Mouse (Mus musculus): ENCODE measurements around the gene Dhx40.

Dhx40 gene

DNA sequence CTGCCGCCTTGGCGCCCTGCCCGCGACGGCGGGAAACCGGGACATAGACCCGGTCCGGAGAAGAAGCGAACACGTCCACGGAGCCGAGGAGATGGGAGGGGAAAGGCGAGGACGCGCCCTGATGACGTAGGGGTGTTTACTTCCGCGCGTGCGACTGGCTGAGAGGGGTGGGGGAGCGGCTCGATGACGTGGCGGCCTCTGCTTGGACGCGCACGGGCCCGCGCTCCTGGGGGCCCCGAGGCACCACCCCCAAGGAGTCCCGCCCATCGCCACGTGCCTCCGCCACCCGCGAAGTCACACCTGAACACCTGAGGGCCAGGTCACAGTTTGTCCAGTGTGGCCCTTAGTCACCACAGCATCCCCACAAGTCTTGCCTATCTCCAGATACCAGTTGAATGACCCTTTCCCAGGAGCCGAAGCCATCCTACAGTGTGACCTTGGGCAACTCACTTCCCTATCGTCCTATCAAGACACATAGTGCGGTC, at the start of gene Dhx40:
Gene Dhx40, minus strand, starts transcription at position 242 of the 485 bp plus-strand sequence.
- peak; percentile 89 for DNase-seq

- peak; percentile 71 for DNase-seq
Measured at GRCm38 (mm10) chr11:86855639-86856425, 48.3 kb upstream of the Dhx40 start.

DNA sequence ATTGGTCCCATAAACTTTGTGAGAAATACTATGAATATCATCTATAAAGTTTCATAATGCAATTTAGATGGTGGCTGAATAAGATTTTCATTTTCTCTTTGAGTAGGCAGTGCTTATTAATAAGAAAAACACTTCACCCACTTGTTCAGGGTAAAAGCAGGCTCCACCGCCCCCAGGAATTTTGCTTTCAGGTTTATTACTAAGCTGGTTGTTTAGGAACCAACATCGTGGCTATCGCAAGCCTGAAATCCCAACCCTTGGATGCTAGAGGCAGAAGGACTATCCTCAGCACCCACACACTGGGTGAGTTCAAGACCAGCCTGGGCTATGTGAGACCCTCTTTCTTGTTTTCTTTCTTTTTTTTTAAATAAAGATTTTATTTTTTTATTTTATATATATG, 45.5 kb upstream of the Dhx40 start:
- DNase-seq, result no peak

GRCm38 (mm10) chr11:86852534-86853054, 45.0 kb upstream of the Dhx40 start:
- DNase-seq, result peak; percentile 47

GRCm38 (mm10) chr11:86851714-86852533, 44.4 kb upstream of the Dhx40 start:
- no peak for DNase-seq

DNA sequence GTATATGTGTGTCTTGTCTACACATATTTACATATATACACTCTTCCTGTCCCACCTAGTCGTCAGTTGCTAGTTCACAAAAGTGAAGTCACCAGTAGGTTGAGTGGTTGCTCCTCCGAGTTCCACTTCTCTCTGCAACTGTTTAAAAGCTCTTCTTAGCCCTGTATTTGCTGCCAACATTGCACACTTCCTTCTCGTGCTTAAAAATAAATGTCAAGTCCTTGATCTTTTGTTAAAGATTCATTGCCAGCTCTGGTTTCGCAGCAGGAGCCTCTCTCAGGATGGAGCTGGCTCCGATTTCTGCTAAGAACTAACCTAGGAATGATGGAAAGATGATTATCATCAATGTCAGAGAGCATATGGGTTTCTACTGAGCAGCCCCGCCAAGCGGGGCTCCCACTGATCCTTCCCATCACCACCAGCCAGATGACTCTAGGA, 43.7 kb upstream of the Dhx40 start:
- DNase-seq, result peak; percentile 87

DNA sequence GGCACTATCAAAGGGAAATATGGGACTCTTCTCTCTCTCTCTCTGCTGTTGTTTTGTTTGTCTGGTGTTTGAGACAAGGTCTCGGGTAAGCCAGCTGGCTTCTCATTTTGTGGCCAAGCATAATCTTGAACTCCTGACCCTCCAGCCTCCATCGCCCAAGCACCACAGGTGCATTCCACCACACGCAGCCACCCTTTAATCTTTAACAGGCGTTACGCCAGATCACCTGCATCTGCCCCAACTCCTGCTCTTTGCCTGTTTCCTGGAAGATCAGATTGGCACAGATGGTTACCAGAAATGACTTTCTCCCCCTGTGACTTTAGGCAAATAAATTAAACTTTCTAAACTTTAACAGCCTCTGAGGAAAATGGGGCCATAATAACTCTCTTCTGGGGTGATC, 36.3 kb upstream of the Dhx40 start:
- DNase-seq, result no peak

GRCm38 (mm10) chr11:86841261-86841660, 33.7 kb upstream of the Dhx40 start:
- no peak for DNase-seq

- no peak for DNase-seq
Measured at GRCm38 (mm10) chr11:86840511-86841154, 33.1 kb upstream of the Dhx40 start.

GRCm38 (mm10) chr11:86839716-86840447, 32.3 kb upstream of the Dhx40 start:
- DNase-seq, result no peak

DNA sequence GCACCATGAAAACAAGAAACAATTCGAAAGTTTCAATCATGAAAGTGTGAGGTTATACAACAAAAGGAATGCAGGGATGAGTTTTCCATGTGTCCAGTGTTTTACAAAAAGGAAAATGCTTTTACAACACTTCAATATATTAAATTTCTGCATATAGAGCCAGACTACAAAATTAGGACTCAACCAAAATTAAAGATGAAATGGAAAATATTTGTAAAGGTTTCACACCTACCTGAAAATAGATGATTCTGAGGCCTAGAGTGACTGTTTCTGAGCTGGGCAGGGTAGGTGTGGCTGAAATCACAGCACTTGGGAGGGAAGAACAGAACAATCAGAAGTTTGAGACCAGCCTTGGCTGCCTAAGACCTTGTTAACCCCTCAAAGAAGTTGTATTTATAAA, 31.2 kb upstream of the Dhx40 start:
- no peak for DNase-seq

GRCm38 (mm10) chr11:86836366-86836765, 28.8 kb upstream of the Dhx40 start:
- DNase-seq, result peak; percentile 48

DNA sequence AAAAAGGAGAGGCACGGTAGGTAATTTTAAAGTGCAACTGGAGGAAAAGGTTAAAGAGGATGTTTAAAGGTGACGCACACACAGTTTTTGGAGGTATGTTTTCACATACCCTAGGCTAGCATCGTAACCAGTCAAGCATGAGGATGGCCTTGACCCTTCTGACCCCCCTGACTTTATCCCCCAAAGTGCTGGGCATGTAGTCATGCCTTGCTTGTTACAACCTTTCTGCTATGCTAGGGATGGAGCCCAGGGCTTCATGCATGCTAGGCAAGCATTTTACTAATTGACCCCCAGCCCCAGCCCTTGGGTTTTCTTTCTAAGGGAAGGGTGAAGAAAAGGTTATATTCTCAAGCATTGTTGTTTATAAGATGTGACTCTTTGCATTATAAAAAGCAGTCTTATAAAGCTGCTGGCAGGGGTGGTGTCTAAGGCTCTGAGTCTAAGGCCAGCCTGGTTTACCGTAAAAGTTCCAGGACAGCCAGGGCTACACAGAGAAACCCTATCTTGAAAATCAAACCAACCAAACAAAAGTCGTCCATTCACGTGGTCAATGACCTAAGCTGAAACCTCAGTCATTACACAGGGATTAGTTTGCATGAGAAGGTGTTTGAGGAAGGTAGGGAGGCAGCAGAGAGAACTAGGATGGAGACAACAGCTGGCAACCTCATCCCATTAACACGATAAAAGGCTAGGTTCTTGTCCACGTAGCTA, 27.2 kb upstream of the Dhx40 start:
- no peak for DNase-seq

GRCm38 (mm10) chr11:86834050-86834449, 26.5 kb upstream of the Dhx40 start:
- DNase-seq, result peak; percentile 16

GRCm38 (mm10) chr11:86833153-86833552, 25.6 kb upstream of the Dhx40 start:
- no peak for DNase-seq

DNA sequence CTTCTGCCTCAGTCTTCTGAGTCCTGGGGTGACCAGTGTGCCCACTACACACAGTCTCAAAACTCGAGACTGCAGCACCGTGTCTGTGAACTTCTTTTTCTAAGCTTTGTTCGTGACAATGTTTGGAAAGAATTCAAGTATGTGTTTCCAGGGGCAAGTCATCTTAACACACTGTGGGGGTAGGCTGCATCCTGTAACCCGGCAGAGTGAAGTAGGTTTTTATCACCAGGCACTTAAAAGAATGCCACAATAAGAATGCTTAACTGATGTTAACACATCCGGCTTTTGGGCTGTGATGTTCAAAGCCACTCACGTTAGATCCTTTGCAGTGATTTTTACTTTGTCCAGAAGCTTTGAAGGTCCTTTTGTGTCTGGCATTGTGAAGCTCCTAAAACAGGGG, 20.9 kb upstream of the Dhx40 start:
- DNase-seq, result no peak

DNA sequence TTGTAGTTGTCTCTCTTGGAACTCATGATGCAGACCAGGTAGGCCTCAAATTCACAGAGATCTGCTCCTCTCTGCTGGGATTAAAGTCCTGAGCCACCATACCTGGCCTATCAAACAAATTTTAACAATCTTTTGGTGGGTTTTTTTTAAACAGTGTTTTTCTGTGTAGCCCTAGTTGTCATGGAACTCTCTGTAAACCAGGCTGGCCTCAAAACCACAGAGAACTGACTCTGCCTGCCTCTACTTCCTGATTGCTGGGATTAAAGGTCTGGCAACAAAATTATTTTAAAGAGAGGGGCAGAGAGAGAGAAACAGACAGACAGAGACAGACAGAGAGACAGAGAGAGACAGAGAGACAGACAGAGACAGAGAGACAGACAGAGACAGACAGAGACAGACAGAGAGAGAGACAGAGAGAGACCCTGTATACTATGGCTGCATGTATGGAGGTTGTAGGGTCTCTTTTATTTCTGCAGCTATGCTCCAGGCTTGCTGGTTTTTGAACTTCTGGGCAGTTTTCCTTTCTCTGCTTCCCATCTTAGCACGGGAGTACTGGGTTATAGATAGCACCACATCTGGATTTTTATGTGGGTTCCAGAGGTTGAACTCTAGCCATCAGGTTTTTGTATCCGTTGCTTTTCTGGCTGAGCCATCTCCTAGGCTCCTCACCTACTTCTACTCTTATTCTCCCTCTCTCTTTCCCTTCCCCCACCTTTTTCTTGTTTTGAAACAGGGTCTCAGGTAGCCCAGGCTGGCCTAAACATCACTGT, 20.1 kb upstream of the Dhx40 start:
- DNase-seq, result no peak

GRCm38 (mm10) chr11:86824433-86824832, 16.9 kb upstream of the Dhx40 start:
- DNase-seq, result no peak

DNA sequence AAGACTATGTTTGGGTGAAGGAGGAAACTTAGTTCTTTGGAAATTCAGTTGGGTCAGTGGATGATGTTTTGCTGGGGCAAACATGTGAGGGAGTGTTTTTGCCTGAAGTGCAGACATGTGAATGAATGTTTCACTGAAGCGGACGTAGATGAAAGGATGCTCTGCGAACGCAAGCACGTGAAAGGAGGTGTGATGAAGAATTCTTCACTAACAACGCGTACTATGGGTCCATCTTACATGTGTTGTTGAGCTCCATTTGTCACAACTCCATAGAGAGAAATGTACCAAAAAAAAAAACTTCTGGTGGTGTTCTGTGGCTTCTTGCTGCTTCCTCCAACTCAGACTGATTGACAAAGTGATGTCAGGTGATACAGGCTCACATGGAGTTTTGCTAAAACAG, 15.0 kb upstream of the Dhx40 start:
- DNase-seq, result no peak

DNA sequence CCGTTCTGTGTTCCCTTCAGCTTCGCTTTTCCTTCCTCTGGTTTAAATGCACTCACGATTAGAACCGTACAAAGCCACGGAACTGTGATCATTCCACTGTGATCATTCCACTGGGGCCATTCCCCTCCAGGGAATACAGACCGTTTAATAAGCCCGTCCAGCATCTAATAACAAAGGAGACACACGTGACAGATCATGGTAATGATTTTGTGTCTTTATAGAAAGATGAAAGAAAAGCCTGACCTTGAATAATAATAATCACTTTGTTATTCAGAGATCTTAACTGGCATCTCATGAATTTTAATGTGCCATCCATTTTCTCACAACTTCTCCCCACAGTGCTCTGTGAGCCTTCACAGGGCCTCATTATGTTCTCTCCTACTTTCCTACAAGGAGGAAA, 12.0 kb upstream of the Dhx40 start:
- DNase-seq, result no peak

- DNase-seq, result no peak
Measured at GRCm38 (mm10) chr11:86818928-86819327, 11.4 kb upstream of the Dhx40 start.
